Mouse (Mus musculus): ENCODE data around the gene Dbndd1.
"Not testable (repeated sequence)": the region's sequence is repeated elsewhere in the genome, so short reads cannot be mapped to it uniquely, and the experiment has no call there.

Gene Dbndd1

GRCm38 (mm10) chr8:123497699-123498098, 17.6 kb downstream of the Dbndd1 start:
- in situ Hi-C loops (cut with MboI, MseI) = no loop called here

DNA sequence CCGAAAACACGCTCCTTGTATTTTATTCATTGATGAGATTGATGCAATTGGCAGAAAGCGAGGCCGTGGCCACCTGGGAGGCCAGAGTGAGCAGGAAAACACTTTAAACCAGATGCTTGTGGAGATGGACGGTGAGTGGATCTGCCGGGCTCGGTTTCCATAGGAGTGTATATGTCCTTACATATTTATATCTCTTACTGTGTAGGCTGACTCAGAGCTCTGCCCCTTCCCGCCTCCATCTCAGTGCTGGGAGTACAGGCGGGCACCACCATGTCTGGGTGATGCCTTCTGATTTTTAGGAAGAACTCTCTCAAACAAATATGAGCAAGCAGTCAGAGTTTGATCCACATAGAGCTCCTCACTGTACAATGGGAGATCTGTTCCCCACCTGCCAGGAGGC, 22.4 kb downstream of the Dbndd1 start:
- in situ Hi-C loops (cut with MboI, MseI) = no loop called here

GRCm38 (mm10) chr8:123491280-123492075, 23.8 kb downstream of the Dbndd1 start:
- in situ Hi-C loops (cut with MboI, MseI) = no loop called here

- in situ Hi-C loops (cut with MboI, MseI) = no loop called here
Observed at GRCm38 (mm10) chr8:123482627-123483026, 32.6 kb downstream of the Dbndd1 start.

DNA sequence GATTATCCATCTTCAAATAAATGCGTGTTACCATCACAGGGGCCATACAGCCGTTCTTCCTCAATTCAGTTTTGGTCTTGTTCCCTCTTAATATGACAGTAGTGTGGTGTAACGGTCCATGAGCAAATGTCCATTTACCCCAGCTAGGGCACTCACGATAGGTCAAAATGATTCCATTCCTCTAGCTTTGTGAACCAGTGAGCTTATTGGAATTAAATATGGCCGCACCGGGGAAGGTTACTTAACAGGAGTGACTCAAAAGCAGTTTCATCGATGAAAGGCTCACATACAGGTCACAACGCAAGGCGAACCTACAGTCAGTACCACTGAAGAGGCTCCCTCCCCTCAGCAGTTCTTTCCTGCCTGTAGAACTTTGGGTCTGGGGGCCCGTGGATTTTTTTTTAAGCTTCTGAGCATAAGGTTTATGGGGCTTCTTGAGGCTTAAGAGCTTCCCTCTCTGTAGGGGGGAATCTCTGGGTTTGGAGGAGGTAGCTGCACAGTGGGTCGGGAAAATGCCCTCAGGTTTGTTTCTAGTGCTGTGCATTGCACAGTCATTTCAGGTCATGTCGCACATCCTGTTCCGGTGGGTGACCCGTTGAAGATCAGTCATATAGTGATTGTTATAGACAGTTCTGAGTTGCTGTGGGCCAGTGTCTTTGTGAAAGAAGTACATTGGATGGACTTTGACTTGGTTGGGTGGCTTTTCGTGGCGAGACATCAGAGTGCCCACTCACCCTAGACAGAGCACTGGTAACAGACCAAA, 36.6 kb downstream of the Dbndd1 start:
- in situ Hi-C loops (cut with MboI, MseI) = no loop called here

DNA sequence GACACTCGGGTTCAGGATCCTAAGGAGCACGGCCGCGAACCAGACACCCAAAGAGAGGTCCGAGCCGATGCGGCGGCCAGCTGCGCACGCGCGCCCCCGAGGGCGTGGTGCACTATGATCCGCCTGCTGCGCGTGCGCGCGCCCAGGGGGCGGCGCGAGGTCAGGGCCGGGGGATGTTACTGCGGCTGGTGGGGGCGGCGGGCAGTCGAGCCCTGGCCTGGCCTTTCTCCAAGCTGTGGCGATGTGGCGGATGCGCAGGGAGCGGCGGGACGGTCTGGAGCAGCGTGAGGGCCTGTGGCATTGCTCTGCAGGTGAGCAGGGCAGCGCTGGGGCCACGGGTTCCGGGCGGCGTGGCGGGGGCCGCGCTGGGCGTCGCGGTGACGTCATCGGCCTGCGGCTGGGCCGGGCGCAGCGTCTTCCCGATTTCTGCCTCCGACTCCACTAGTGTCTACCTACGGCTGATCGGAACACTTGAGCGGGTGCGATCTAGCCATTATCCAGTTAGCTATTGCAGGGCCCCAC, 37.5 kb downstream of the Dbndd1 start, which contains the start of gene Afg3l1:
Gene Afg3l1 (plus strand): TSS at position 167 of the 522 bp plus-strand sequence.
- in situ Hi-C loops (cut with MboI, MseI) = no loop called here

- in situ Hi-C loops (cut with MboI, MseI) = no loop called here
Observed at GRCm38 (mm10) chr8:123476911-123477736, 38.1 kb downstream of the Dbndd1 start.

- in situ Hi-C loops (cut with MboI, MseI) = not testable (repeated sequence)
Observed at GRCm38 (mm10) chr8:123474549-123474948, 40.7 kb downstream of the Dbndd1 start.

DNA sequence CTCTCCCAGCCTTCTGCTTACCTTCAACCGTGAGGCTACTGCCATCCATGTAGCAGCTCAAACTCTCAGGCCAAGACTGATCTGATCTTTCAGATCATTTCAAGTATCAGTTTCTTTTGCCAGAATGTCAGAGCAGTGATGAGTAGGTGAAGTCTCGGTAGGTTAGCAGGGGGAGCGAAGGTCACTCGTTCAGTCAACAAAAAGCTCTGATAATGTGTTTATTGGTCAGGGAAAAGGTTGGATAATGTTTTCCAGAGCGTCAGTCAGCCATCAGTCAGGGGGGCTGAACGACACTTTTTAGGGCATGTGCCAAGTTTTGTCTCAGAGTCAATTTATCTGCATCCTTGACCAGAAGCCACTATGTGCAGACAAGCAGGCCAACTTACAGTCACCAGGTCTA, 42.3 kb downstream of the Dbndd1 start:
- in situ Hi-C loops (cut with MboI, MseI) = not testable (repeated sequence)

GRCm38 (mm10) chr8:123467476-123467875, 47.8 kb downstream of the Dbndd1 start:
- in situ Hi-C loops (cut with MboI, MseI) = no loop called here

GRCm38 (mm10) chr8:123463651-123464050, 51.6 kb downstream of the Dbndd1 start:
- in situ Hi-C loops (cut with MboI, MseI) = no loop called here
